Mouse (Mus musculus) midbrain, postnatal 0 days (tissue): Measurements from ENCODE around the gene Trim61. TPM values are rescaled to one million over a fixed set of nuclear protein-coding genes. Genes with fewer than 3 reads are reported as not detected.
A peak's percentile ranks its signal among the peaks of the same experiment; 100 is the strongest.
"Not testable (repeated sequence)": the region's sequence is repeated elsewhere in the genome, so short reads cannot be mapped to it uniquely, and the experiment has no call there.

Experiments used
- ATAC-seq: fragments of 200-750 bp; cut with Nextera tagmentation; 2 replicates; pipeline ENCODE4 v1.8.0; 2017; ENCODE audit warnings: moderate number of reproducible peaks, mild to moderate bottlenecking, moderate TSS enrichment, moderate library complexity; ENCODE audit not compliant: low FRiP score
- DNase-seq: peaks from one replicate; pipeline ENCODE4 v3.0.0-alpha.2; 2015; ENCODE audit warnings: low spot score
- H3K27ac ChIP-seq: fragments of 300-500 bp; sonication (generic); 2 replicates; pipeline ENCODE4 v1.5.1; 2014; ENCODE audit warnings: low read depth, mild to moderate bottlenecking, low read length, mixed read lengths
- H3K27me3 ChIP-seq: fragments of 300-500 bp; sonication (generic); 2 replicates; pipeline ENCODE4 v1.6.1; 2014; ENCODE audit warnings: low read length, control low read depth, mixed read lengths; ENCODE audit not compliant: insufficient read depth
- H3K36me3 ChIP-seq: fragments of 300-500 bp; sonication (generic); 2 replicates; pipeline ENCODE4 v1.6.1; 2014; ENCODE audit warnings: low read length, control low read depth, mixed read lengths; ENCODE audit not compliant: insufficient read depth
- H3K4me1 ChIP-seq: fragments of 300-500 bp; sonication (generic); 2 replicates; pipeline ENCODE4 v1.6.1; 2014; ENCODE audit warnings: mild to moderate bottlenecking, control low read depth, antibody characterized with exemption, low read length, mixed read lengths; ENCODE audit not compliant: insufficient read depth
- H3K4me2 ChIP-seq: fragments of 300-500 bp; sonication (generic); 2 replicates; pipeline ENCODE4 v1.6.1; 2014; ENCODE audit warnings: low read depth, mild to moderate bottlenecking, low read length, mixed read lengths; ENCODE audit not compliant: poor library complexity, severe bottlenecking
- H3K4me3 ChIP-seq: fragments of 300-500 bp; sonication (generic); 2 replicates; pipeline ENCODE4 v1.5.1; 2014; ENCODE audit warnings: low read depth, mild to moderate bottlenecking, low read length, moderate library complexity
- H3K9ac ChIP-seq: fragments of 300-500 bp; sonication (generic); replicated peaks from 2 replicates; pipeline ENCODE4 v1.6.1; 2014; ENCODE audit warnings: mild to moderate bottlenecking, low read length, moderate library complexity, mixed read lengths; ENCODE audit not compliant: poor library complexity, severe bottlenecking
- H3K9me3 ChIP-seq: fragments of 300-500 bp; sonication (generic); 2 replicates; pipeline ENCODE4 v1.6.1; 2016; ENCODE audit warnings: low read length, control low read depth
- CTCF ChIP-seq: IDR thresholded peaks from 2 replicates; pipeline ENCODE4 v1.5.1; 2016; ENCODE audit warnings: antibody characterized with exemption, mild to moderate bottlenecking
- WGBS: fragments of 180-500 bp; shearing (Covaris S2); extraction: QIAGEN DNeasy Blood & Tissue Kit; methylation state at CpG from one replicate; pipeline ENCODE4 v1.1.7; 2014; 5-methylcytosine and 5-hydroxymethylcytosine counted together
- polyA plus RNA-seq: library from polyadenylated mRNA; unstranded; fragments of >200 nt; fragmentation: Nextera tagmentation; extraction: Ambion mirVana; gene quantifications from 2 replicates; pipeline ENCODE4 v1.2.1, GENCODE M21; 2015
- total RNA-seq: library from RNA; depleted of rRNA; stranded (reverse); fragments of >200 nt; gene quantifications from 2 replicates; pipeline ENCODE4 v1.2.3, GENCODE M21; 2014; rRNA removed

Gene Trim61
- total and polyA plus RNA-seq, 2 experiments from 2014 or later = not detected

- Histone ChIP-seq H3K36me3 (no peaks in the 10 kb centered on the region), H3K4me2 (no peak overlapping the region), H3K9me3 (no peaks in the 10 kb centered on the region), H3K4me3 (no peak overlapping the region), H3K9ac (no peak overlapping the region), H3K4me1 (no peaks in the 10 kb centered on the region), H3K27me3 (no peaks in the 10 kb centered on the region), H3K27ac (no peak overlapping the region)
- no peak for ATAC-seq
- DNase-seq = no peak
- WGBS = 69% methylated on average over 12 of the region's 12 CpGs
- TF ChIP-seq CTCF = no peak
Observed at GRCm38 (mm10) chr8:65028959-65029686, 10.8 kb upstream of the Trim61 start.

GRCm38 (mm10) chr8:65022485-65022884 lies 4.2 kb upstream of the Trim61 start:
- TF ChIP-seq CTCF = peak; percentile 83
- WGBS = 51% methylated on average over 8 of the region's 8 CpGs
- no peaks in the 10 kb centered on the region for H3K4me1 ChIP-seq
- no peaks in the 10 kb centered on the region for H3K9me3 ChIP-seq
- H3K4me3 ChIP-seq = no peak overlapping the region
- H3K4me2 ChIP-seq = no peak overlapping the region
- no peak overlapping the region for H3K9ac ChIP-seq
- H3K27ac ChIP-seq = no peak overlapping the region
- ATAC-seq = no peak
- no peaks in the 10 kb centered on the region for H3K27me3 ChIP-seq
- DNase-seq = peak; percentile 43
- H3K36me3 ChIP-seq = no peaks in the 10 kb centered on the region

- not testable (repeated sequence) for H3K9ac ChIP-seq, H3K27ac ChIP-seq, H3K9me3 ChIP-seq, H3K36me3 ChIP-seq, H3K4me1 ChIP-seq, H3K4me2 ChIP-seq, DNase-seq, H3K4me3 ChIP-seq, H3K27me3 ChIP-seq, ATAC-seq
- WGBS = 80% methylated on average over 6 of the region's 6 CpGs
Observed at GRCm38 (mm10) chr8:65007616-65008015, 10.7 kb downstream of the Trim61 start.

- H3K9ac ChIP-seq = no peak overlapping the region
- ATAC-seq (no peak), DNase-seq (no peak)
- no peaks in the 10 kb centered on the region for H3K36me3 ChIP-seq
- no peaks in the 10 kb centered on the region for H3K9me3 ChIP-seq
- H3K27ac ChIP-seq = no peak overlapping the region
- TF ChIP-seq CTCF = no peak
- no peak overlapping the region for H3K4me2 ChIP-seq
- H3K27me3 ChIP-seq = no peaks in the 10 kb centered on the region
- no peaks in the 10 kb centered on the region for H3K4me1 ChIP-seq
- 89% methylated on average over 4 of the region's 4 CpGs for WGBS
- H3K4me3 ChIP-seq = no peak overlapping the region
Observed at GRCm38 (mm10) chr8:64998806-64999365, 19.4 kb downstream of the Trim61 start.

GRCm38 (mm10) chr8:64987731-64988130 lies 30.6 kb downstream of the Trim61 start, which contains the start of gene Trim75:
Gene Trim75 (minus strand): TSS chr8:64987831.
- 92% methylated on average over 4 of the region's 4 CpGs for WGBS

GRCm38 (mm10) chr8:64983150-64983897 lies 35.0 kb downstream of the Trim61 start:
- H3K9me3 ChIP-seq = no peaks in the 10 kb centered on the region
- TF ChIP-seq CTCF = no peak
- no peaks in the 10 kb centered on the region for H3K4me1 ChIP-seq
- no peak overlapping the region for H3K4me2 ChIP-seq
- no peak overlapping the region for H3K4me3 ChIP-seq
- H3K9ac ChIP-seq = no peak overlapping the region
- H3K27ac ChIP-seq = no peak overlapping the region
- ATAC-seq (no peak), DNase-seq (peak; percentile 7)
- H3K27me3 ChIP-seq = no peaks in the 10 kb centered on the region
- WGBS = 76% methylated on average over 20 of the region's 20 CpGs
- H3K36me3 ChIP-seq = no peaks in the 10 kb centered on the region

More at GRCm38 (mm10) chr8:64987731-64988130, 30.6 kb downstream of the Trim61 start, which contains the start of gene Trim75:
- DNase-seq (no peak), ATAC-seq (no peak)
- H3K9me3 ChIP-seq = no peaks in the 10 kb centered on the region
- H3K4me1 ChIP-seq = no peaks in the 10 kb centered on the region
- H3K27me3 ChIP-seq = no peaks in the 10 kb centered on the region
- no peak within 1 kb of the TSS for H3K4me3 ChIP-seq
- H3K36me3 ChIP-seq = no peaks in the 10 kb centered on the region
- TF ChIP-seq CTCF = no peak
- no peak within 1 kb of the TSS for H3K9ac ChIP-seq
- H3K27ac ChIP-seq = no peak within 1 kb of the TSS
- H3K4me2 ChIP-seq = no peak within 1 kb of the TSS

Other genes starting within 250 kb of the Trim61 start
- 44.8 and 46.2 TPM in 2 replicates for gene Klhl2, start 168.5 kb downstream of the Trim61 start, total RNA-seq
- gene Klhl2, start 168.5 kb downstream of the Trim61 start, polyA plus RNA-seq = 30.2 and 31.4 TPM in 2 replicates
- 9.9 and 20.2 TPM in 2 replicates for gene Tmem192, start 71.3 kb downstream of the Trim61 start, total RNA-seq
- 39.9 and 41.2 TPM in 2 replicates for gene Tmem192, start 71.3 kb downstream of the Trim61 start, polyA plus RNA-seq
- gene Trim75, start 30.7 kb downstream of the Trim61 start, total RNA-seq = not detected in 2 replicates
- 0.05 and 0.16 TPM in 2 replicates for gene Trim75, start 30.7 kb downstream of the Trim61 start, polyA plus RNA-seq
- not detected in 2 replicates for gene Trim60, start 61 bp upstream of the Trim61 start, total RNA-seq
- not detected in 2 replicates for gene Trim60, start 61 bp upstream of the Trim61 start, polyA plus RNA-seq
- not detected in 2 replicates for gene Apela, start 18.8 kb upstream of the Trim61 start, total RNA-seq
- gene Apela, start 18.8 kb upstream of the Trim61 start, polyA plus RNA-seq = 0.54 and 0.64 TPM in 2 replicates
- not detected in 2 replicates for gene Gm10663, start 56.5 kb upstream of the Trim61 start, total RNA-seq
- gene Gm10663, start 56.5 kb upstream of the Trim61 start, polyA plus RNA-seq = not detected in 2 replicates
- gene BC030870, start 111.0 kb upstream of the Trim61 start, total RNA-seq = not detected in 2 replicates
- gene BC030870, start 111.0 kb upstream of the Trim61 start, polyA plus RNA-seq = 0.10 and 0.15 TPM in 2 replicates